Mouse (Mus musculus) forebrain, embryonic 16.5 days (tissue): ENCODE results near the gene Yeats4. TPM values are rescaled to one million over a fixed set of nuclear protein-coding genes. Genes with fewer than 3 reads are reported as not detected.

ENCODE experiments used
- ATAC-seq: fragments of 200-750 bp; cut with Nextera tagmentation; 2 replicates; pipeline ENCODE4 v1.8.0; 2017; ENCODE audit warnings: mild to moderate bottlenecking, moderate library complexity
- H3K27ac ChIP-seq: fragments of 300-500 bp; sonication (generic); 2 replicates; pipeline ENCODE4 v1.5.1; 2014; ENCODE audit warnings: low read length, control low read depth
- H3K27me3 ChIP-seq: fragments of 300-500 bp; sonication (generic); replicated peaks from 2 replicates; pipeline ENCODE4 v1.6.1; 2014; ENCODE audit warnings: low read length; ENCODE audit not compliant: control insufficient read depth, insufficient read depth
- H3K36me3 ChIP-seq: fragments of 300-500 bp; sonication (generic); 2 replicates; pipeline ENCODE4 v1.6.1; 2014; ENCODE audit not compliant: control insufficient read depth, insufficient read depth
- H3K4me1 ChIP-seq: fragments of 300-500 bp; sonication (generic); replicated peaks from 2 replicates; pipeline ENCODE4 v1.6.1; 2014; ENCODE audit warnings: low read length; ENCODE audit not compliant: control insufficient read depth, insufficient read depth
- H3K4me2 ChIP-seq: fragments of 300-500 bp; sonication (generic); 2 replicates; pipeline ENCODE4 v1.6.1; 2014; ENCODE audit warnings: mild to moderate bottlenecking, low read length, control low read depth
- H3K4me3 ChIP-seq: fragments of 300-500 bp; sonication (generic); replicated peaks from 2 replicates; pipeline ENCODE4 v1.5.1; 2014; ENCODE audit warnings: mild to moderate bottlenecking, low read length, control low read depth
- H3K9ac ChIP-seq: fragments of 300-500 bp; sonication (generic); replicated peaks from 2 replicates; pipeline ENCODE4 v1.6.1; 2014; ENCODE audit warnings: low read depth, low read length, control low read depth
- H3K9me3 ChIP-seq: fragments of 300-500 bp; sonication (generic); 2 replicates; pipeline ENCODE4 v1.6.1; 2016; ENCODE audit warnings: low read length; ENCODE audit not compliant: control insufficient read depth
- WGBS: fragments of 180-500 bp; shearing (Covaris S2); extraction: QIAGEN DNeasy Blood & Tissue Kit; methylation state at CpG from one replicate; pipeline ENCODE4 v1.1.7; 2014; 5-methylcytosine and 5-hydroxymethylcytosine counted together
- polyA plus RNA-seq: library from polyadenylated mRNA; unstranded; fragments of >200 nt; fragmentation: Nextera tagmentation; extraction: Ambion mirVana; gene quantifications from 2 replicates; pipeline ENCODE4 v1.2.1, GENCODE M21; 2015

The Yeats4 gene
- polyA plus RNA-seq, 1 experiment from 2014 or later = 95.7 TPM

DNA sequence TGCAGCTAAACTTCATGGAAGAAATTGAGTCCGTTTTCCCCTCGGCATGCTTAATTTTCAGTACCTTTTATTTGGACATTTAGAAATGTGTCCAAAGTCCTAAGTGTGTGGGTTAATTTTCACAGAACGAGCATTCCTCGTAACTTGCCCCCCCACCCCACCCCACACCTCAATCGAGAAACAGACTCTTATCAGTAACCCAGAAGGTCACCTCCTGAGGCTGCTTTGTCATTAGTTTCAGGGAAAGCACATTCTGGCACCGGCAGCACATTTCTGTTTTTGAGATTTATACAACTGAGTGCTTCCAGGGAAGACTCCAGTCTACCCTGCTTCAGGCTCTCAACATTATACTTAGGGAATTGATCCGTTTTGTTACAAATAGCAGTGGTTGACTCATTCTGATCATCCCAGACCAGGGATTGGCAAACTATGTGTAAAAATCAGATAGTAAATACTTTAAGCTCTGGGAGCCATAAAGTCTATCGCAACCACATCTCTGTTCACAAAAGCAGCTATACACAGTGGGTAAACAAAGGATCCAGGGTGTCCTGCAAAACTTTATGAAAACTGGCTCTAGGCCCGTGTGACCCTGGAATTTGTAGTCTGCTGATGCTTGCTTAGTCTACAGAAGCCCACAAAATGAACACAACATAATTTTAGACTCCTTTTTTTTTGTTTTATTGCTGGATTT, 38.8 kb downstream of the Yeats4 start:
- H3K9me3 ChIP-seq = no peaks in the 10 kb centered on the region
- WGBS = 69% methylated on average over 9 of the region's 9 CpGs
- H3K4me2 ChIP-seq = no peak overlapping the region
- H3K9ac ChIP-seq = no peak overlapping the region
- H3K36me3 ChIP-seq = no peaks in the 10 kb centered on the region
- no peaks in the 10 kb centered on the region for H3K27me3 ChIP-seq
- no peak for ATAC-seq
- H3K27ac ChIP-seq = no peak overlapping the region
- H3K4me1 ChIP-seq = no peaks in the 10 kb centered on the region
- H3K4me3 ChIP-seq = no peak overlapping the region

DNA sequence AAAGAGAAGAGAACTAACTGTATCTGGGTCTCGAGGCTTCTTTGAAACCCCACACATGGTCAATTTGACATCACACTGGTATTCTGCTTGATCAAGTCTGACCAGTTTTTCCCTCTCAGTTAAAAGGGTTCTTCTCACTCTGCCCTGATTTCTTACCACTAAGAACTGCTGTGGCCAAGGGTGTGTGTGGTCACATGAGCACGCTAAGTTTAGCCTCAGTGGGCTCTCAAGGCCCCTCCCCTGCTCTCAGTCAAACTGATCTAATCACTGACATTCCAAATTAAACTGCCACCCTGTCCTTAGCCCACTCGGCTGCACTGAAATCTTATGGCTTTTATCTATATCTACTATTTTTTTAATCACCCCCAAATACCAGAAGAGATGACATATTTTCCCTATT, 43.2 kb downstream of the Yeats4 start:
- no peak for ATAC-seq
- no peak overlapping the region for H3K4me3 ChIP-seq
- H3K9me3 ChIP-seq = no peaks in the 10 kb centered on the region
- no peaks in the 10 kb centered on the region for H3K4me1 ChIP-seq
- H3K9ac ChIP-seq = no peak overlapping the region
- WGBS = 56% methylated on average over 3 of the region's 3 CpGs
- H3K27me3 ChIP-seq = no peaks in the 10 kb centered on the region
- H3K36me3 ChIP-seq = no peaks in the 10 kb centered on the region
- H3K4me2 ChIP-seq = no peak overlapping the region
- H3K27ac ChIP-seq = no peak overlapping the region

DNA sequence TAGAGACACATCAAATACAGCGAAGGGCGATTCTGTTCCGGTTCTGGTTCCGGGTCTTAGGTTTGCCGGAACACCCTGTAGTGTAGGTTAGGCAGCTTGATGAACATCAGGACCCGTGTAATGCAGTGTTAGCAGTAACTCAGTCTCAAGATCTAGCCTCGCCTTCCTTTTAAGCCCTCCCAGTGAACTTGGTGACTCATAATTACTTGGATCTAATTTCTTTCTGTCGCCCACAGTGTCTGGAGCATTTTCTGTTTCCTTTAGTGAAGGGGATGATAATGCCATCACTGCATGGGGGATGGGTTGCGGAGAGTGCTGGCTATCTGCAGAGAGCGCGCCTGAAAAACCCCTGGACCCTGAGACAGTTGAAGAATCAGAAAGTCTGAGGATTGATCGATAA, 49.7 kb downstream of the Yeats4 start:
- Histone ChIP-seq H3K4me2 (no peak overlapping the region), H3K9me3 (no peaks in the 10 kb centered on the region), H3K9ac (no peak overlapping the region), H3K27ac (no peak overlapping the region), H3K4me1 (no peaks in the 10 kb centered on the region), H3K4me3 (no peak overlapping the region), H3K27me3 (no peaks in the 10 kb centered on the region), H3K36me3 (no peaks in the 10 kb centered on the region)
- WGBS = 66% methylated on average over 12 of the region's 12 CpGs
- no peak for ATAC-seq

DNA sequence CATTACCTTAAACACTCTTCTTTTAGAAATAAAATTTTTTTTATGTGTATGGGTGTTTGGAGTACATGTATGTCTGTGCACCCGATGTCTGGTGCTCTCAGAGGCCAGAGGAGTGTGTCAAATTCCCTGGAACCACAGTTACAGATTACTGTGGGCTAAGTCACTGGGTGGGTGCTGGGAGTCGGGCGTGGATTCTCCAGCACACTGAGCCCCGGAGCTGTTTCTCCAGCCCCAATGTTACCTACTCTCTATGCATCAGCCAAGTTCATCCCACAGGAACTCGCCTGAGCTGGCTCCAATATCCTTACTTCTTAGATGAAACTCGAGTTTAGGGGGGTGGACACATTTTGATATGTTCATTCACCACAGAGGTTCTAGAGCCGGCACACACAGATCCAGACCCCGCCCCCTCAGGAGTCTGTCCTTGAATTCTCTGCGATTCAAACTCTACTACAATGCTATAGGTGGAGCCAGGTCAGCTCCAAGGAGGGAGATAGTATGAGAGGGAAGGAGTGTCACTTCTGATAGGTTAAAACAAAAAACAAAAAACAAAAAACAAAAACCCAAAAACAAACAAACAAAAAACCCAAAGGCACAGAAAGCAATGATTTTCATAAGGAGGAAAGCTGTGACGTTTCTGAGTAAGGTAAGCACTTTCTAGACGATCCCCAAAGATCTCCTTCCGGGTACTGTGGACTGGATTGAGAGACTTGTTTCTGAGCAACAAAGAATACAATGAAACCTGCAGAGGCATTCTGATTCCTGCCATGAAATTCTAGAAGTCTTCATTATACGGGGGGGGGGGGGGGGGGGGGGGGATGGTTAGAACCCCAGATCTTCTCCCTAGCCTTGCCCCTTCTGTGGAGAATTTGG, 50.5 kb downstream of the Yeats4 start:
- Histone ChIP-seq H3K36me3 (no peaks in the 10 kb centered on the region), H3K27me3 (no peaks in the 10 kb centered on the region), H3K9ac (no peak overlapping the region), H3K4me3 (no peak overlapping the region), H3K9me3 (no peaks in the 10 kb centered on the region), H3K4me1 (no peaks in the 10 kb centered on the region), H3K4me2 (no peak overlapping the region), H3K27ac (no peak overlapping the region)
- no peak for ATAC-seq
- 40% methylated on average over 13 of the region's 13 CpGs for WGBS

DNA sequence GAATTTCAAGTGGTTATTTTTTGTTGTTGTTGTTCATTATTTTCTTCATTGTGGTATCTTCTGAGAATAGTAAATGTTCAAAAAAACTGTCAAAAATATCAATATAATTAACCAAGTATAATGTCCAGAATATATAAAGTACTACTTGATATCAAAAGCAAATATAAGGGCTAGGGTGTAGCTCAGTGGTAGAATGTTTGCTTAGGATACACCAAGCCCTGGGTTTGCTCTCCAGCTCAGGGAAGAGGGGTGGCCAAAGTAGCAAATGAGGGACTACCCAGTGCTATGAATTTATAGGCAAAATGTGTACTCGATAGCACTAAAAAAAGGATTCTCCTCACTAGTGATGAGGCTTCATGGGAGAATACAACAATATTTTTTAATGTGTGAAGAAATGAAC, 51.2 kb downstream of the Yeats4 start:
- no peaks in the 10 kb centered on the region for H3K36me3 ChIP-seq
- no peak overlapping the region for H3K4me2 ChIP-seq
- no peak overlapping the region for H3K4me3 ChIP-seq
- no peaks in the 10 kb centered on the region for H3K9me3 ChIP-seq
- no peaks in the 10 kb centered on the region for H3K27me3 ChIP-seq
- no peaks in the 10 kb centered on the region for H3K4me1 ChIP-seq
- 100% methylated on average over 1 of the region's 1 CpGs for WGBS
- no peak overlapping the region for H3K9ac ChIP-seq
- no peak overlapping the region for H3K27ac ChIP-seq
- no peak for ATAC-seq

DNA sequence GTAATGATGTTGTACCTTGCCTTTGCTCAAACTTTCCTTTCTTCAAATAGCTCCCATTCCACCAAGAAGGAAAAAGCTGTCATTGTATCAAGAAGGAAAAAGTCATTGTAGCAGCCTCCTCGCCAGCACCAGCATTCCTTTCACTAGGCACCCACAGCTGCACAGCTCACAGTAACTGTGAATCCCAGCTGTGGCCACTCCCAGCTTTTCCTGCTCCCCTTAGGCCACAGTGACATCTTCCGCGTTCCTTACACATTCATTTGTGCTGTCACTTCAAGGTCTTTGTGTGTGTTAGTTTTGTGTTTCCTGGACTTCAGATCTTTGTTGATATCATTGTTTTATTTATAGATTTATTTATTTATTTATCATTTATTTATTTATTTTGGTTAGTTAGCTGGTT, 52.2 kb downstream of the Yeats4 start:
- WGBS = 52% methylated on average over 3 of the region's 3 CpGs
- Histone ChIP-seq H3K36me3 (no peaks in the 10 kb centered on the region), H3K27me3 (no peaks in the 10 kb centered on the region), H3K9me3 (no peaks in the 10 kb centered on the region), H3K4me1 (no peaks in the 10 kb centered on the region), H3K4me3 (no peak overlapping the region), H3K4me2 (no peak overlapping the region), H3K27ac (no peak overlapping the region), H3K9ac (no peak overlapping the region)
- ATAC-seq = no peak

DNA sequence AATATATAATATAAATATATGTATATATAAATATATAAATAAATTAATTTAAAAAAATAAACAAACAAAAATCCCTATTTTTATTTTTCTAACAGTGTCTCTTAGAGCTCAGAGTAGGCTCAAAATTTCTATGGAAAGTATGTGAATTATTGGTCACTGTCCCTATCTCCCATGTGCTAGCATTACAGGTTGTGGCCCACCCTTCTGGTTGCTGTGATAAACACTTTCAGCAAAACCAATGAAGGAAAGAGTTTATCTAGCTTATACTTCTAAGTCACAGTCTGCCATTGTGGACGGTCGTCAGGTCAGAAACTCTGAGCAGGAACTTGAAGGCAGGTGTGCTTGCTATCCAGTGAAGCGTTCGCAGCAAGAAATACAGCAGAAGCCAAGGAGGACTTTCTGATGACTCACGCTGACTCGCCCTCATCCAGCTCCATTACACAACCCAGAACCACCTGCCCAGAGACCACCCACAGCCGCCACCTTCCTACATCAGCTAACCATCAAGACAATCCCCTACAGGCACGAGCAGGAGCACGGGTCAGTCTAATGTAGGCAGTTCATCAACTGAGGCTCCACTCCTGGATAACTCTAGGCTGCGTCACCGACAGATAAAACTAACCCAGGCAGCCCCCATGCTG, 57.4 kb downstream of the Yeats4 start:
- Histone ChIP-seq H3K4me1 (no peaks in the 10 kb centered on the region), H3K9me3 (no peaks in the 10 kb centered on the region), H3K27me3 (no peaks in the 10 kb centered on the region), H3K27ac (no peak overlapping the region), H3K4me3 (no peak overlapping the region), H3K4me2 (no peak overlapping the region), H3K9ac (no peak overlapping the region), H3K36me3 (no peaks in the 10 kb centered on the region)
- no peak for ATAC-seq
- WGBS = 90% methylated on average over 11 of the region's 11 CpGs

Other genes starting within 250 kb of the Yeats4 start
- not detected in 2 replicates for gene Best3, start 238.2 kb downstream of the Yeats4 start, polyA plus RNA-seq
- gene Lrrc10, start 179.2 kb downstream of the Yeats4 start, polyA plus RNA-seq = not detected in 2 replicates
- gene Cct2, start 160.7 kb downstream of the Yeats4 start, polyA plus RNA-seq = 266 and 286 TPM in 2 replicates
- 20.7 and 22.1 TPM in 2 replicates for gene Frs2, start 76.0 kb downstream of the Yeats4 start, polyA plus RNA-seq
- not detected in 2 replicates for gene 9530003J23Rik, start 14.2 kb upstream of the Yeats4 start, polyA plus RNA-seq
- gene Lyz2, start 57.8 kb upstream of the Yeats4 start, polyA plus RNA-seq = 12.2 and 16.5 TPM in 2 replicates
- gene Lyz1, start 68.4 kb upstream of the Yeats4 start, polyA plus RNA-seq = not detected in 2 replicates
- 203 and 225 TPM in 2 replicates for gene Cpsf6, start 155.5 kb upstream of the Yeats4 start, polyA plus RNA-seq